Mouse (Mus musculus): ENCODE results near the gene Tll2. TPM values are rescaled to one million over a fixed set of nuclear protein-coding genes. Genes with fewer than 3 reads are reported as not detected.
A peak's percentile ranks its signal among the peaks of the same experiment; 100 is the strongest.

The Tll2 gene
- total RNA-seq, 2 experiments from 2014 or later, result 0.54 to 0.61 TPM

DNA sequence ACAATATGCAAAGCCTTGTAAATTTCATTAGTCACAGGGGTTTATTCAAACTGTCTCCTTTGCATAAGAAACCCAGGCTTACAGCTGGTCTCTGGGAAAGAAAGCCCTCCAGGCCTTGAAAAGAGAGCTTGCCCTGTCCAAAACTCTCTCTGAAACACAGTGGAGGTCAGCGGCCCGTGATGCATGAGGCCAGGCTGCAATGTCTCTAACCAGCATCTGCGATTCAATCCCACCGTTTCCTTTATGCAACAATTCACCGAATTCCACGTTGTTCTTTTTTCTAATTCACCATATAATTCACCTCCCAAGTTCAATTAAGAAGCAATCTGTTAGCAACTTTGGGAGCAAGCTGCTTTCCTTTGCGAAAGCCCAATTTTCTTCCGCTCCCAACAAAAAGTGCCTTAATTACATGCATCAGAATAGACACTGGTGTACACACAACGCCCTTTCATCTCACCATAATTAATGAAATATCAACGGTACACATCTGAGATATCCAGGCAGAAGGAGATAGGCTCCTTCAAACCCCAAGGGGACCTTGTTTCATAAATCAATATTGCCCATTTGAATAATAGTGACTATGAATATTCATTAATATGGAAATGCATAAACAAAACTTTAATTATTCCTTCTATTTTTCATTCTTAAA, 42.1 kb downstream of the Tll2 start:
- DNase-seq (ENCODE audit: low spot score in 2 of 2), result no peak

- peak in 1 of 2 experiments; percentile 61 for DNase-seq (ENCODE audit: low spot score in 2 of 2)
Measured at GRCm38 (mm10) chr19:41160388-41160787, 46.2 kb downstream of the Tll2 start.

DNA sequence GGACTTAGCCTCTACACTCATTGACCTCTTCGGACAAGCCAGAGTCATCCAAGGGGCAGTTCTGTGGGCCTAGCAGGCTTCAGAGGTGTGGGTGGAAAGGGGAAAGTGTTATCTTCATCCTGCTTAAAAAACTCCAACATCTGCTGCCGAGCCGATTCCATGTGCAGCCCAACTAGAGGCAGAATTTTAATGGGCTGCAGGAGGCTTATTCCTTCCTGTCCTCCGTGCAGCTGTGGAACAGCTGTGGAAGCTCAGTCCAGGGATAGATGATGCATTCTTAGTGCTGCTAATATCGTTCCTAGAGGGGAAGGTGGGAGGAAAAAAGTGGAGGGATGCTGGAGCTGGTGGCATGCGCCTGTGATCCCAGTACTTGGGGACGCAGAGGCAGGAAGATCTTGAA, 52.0 kb downstream of the Tll2 start:
- no peak for DNase-seq (ENCODE audit: low spot score in 2 of 2)

GRCm38 (mm10) chr19:41152462-41152861, 54.2 kb downstream of the Tll2 start:
- DNase-seq (ENCODE audit: low spot score in 2 of 2), result no peak

DNA sequence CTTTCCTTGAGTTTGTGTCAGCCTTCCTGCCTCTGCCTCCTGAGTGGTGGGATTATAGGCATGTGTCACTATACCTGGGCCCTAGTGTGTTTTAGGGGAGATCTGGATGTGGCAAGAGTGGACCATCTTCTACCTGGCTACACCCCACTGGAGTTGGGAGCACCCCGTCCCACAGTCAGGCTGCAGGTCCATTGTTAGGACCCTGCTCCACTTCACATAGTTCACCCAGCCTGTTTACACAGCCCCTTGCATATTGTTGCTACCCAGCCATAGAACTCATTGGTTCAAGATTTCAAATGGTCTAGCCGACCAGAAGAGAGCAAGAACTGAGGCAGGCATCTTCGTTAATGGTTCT, 54.6 kb downstream of the Tll2 start:
- no peak for DNase-seq (ENCODE audit: low spot score in 2 of 2)

DNA sequence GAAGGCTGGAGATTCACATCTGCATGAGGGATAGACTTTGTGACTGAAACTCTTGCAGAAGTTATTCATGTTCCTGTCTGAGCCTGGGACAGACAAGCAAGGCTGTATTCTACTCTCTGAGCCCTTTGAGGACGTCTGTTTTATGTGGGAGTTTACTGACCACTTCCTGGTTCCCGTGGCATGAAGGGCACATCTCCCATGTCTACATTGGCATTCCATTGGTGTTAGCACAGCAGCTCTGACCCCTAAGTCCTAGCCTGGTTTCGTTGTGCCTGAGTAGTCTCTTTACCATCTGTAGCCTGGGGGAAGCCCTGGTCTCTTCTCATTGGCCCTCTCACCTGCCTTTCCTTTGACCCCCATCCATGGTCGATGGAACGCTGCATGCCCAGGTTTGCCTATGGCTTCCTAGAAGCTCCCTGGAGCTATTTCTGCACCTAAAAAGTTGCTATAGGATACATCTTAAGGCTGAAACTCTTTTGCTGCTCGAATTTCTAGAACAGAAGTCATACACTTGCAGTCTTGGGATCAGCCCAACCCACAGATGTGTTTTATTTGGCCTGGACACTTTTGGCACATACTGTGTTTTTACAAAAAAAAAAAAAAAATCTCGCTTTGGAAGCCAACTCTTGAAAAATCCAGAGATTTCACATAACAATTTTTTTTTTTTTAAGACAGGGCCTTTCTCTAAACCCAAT, 55.2 kb downstream of the Tll2 start:
- no peak for DNase-seq (ENCODE audit: low spot score in 2 of 2)

- DNase-seq (ENCODE audit: low spot score in 2 of 2), result no peak
Measured at GRCm38 (mm10) chr19:41140961-41141360, 65.7 kb downstream of the Tll2 start.

- no peak for DNase-seq (ENCODE audit: low spot score in 2 of 2)
Measured at GRCm38 (mm10) chr19:41139629-41140028, 67.0 kb downstream of the Tll2 start.

DNA sequence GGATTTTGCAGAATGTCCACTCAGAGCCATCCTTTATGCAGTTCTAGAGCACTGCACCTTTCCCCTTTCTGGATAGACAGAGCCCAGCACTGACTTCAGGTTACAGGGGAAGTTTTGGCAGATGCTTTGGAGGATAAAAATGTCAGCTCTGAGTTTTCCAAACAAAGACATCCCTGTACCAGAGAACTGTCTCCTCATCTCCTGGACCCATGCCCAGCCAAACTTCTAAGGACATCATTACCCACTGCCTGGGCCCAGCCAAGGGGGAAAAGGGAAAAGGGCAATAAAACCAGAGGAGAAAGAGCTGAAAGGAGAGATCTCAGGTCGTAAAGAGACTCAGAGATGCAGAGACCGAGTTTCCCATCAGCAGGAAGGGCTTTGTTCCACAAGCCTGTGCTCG, 83.6 kb downstream of the Tll2 start:
- no peak for DNase-seq (ENCODE audit: low spot score in 2 of 2)

DNA sequence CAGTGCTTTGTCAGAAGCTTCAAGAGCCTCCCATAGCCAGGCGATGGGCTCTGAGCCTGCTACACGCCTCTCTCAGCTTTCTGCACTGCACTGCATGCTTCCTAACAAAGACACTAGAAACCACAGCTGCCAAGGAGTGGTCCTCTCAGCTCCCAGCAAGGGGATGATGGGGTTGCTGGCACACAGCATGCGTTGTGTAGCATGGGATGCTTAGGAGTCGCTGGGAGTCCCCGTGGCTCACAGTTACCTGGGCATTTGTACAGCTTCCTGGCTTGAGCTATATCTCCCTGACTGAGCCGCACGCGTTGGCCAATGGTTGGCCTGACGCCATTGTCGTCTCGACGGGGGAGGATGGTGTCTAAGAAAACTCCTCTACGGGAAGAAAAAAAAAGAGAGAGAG, 86.7 kb downstream of the Tll2 start:
- no peak for DNase-seq (ENCODE audit: low spot score in 2 of 2)

DNA sequence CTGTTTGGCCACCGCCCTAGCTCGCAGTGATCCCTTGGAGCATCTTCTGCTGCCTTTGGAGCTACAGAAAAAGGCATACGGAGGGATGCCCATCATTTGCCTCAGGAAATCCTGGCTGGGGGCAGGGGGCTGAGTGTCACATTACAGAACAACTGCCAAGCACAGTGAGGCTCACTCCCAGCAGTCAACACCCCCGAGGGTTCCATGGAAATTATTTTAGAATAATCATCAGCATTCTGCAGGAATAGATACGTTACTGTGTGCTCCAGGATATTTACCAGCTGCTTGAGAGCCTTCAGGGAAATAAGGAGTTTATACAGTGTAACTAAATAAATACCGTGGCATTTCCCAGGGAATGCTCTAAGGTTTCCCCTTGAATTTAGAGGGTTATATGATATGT, 88.3 kb downstream of the Tll2 start:
- no peak for DNase-seq (ENCODE audit: low spot score in 2 of 2)

GRCm38 (mm10) chr19:41117334-41117733, 89.3 kb downstream of the Tll2 start:
- DNase-seq (ENCODE audit: low spot score in 2 of 2), result no peak

DNA sequence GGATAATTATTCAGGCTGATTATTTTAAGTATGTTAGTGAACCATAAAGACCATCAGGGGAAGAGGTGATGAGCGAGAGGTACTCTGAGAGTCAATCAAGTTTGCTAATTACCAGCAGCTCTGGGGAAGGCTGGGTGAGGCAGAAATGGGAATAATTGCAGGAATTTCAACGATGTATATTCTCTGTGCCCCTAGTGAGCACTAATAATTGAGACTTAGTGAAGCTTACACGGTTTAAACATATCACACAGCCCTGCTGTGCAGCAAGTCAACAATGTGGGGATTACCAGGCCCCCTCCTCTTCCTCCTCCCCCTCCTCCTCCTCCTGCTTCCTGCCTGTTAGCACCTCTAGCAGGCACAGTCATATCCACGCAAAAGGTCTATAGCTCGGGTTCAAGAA, 92.0 kb downstream of the Tll2 start:
- no peak for DNase-seq (ENCODE audit: low spot score in 2 of 2)

DNA sequence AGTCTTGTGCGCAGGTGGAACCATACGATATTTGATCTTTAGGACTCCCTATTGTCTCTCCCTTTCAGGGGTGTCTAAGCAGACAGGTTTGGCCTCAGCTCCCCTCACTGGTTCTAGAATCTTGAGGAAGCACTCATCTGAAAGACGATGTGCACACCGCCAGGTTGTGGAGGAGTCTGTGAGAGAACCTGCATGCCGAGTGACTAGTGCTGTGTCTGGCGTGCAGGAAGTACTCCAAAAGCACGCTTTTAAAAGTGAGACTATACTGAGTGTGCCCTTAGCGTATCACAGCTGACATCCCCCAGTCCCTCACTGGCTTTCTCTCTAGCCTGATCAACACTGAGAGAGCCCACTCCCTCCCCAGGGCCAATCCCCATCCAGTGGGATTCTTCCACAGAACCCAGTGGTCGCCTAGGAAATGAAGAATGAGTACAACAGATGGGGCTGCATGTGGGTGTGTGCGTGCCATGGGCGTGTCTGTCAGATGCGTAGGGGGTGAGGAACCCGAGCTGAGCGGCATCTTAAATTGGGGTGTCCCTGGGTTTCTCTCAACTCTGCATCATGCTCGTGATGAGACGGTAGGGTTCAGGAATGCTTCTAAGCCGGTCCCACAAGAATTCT, 92.6 kb downstream of the Tll2 start:
- no peak for DNase-seq (ENCODE audit: low spot score in 2 of 2)

DNA sequence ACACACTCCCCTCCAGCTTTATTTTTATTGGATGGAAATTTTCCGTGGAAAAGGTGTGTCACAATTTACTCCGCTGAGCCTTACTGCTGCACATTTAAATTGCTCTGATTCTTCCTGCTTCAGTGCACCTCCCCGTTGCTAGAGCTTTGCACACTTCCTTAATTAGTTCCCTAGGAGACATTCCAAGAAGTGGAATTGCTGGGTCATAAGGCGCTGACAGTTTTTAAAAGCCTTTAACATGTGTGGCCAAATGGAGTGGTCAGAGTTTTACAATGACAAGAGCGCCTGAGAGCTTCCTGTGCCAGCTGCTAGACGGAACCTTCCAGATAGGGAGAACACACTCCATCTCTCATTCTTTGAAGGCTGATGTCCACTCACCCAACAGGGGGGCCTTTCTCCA, 94.0 kb downstream of the Tll2 start:
- DNase-seq (ENCODE audit: low spot score in 2 of 2), result no peak

- no peak for DNase-seq (ENCODE audit: low spot score in 2 of 2)
Measured at GRCm38 (mm10) chr19:41109991-41110390, 96.6 kb downstream of the Tll2 start.

DNA sequence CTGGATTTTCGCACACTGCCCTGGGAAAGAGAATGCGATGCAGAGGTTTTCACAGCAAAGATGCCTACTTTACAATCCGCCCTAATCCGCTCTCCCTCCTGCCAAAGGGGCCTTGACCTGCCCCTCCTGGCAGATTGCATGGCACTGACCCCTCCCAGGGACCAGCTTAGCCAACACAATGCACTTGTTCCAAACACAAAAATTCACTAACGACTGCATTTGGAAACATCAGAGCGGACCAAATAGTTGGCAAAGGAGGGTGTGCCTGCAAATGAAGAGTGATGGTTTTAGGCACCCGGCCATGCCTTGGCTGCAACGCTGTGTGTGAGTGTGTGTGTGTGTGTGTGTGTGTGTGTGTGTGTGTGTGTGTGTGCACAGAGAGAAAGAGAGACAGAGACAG, 97.1 kb downstream of the Tll2 start:
- DNase-seq (ENCODE audit: low spot score in 2 of 2), result no peak

- DNase-seq (ENCODE audit: low spot score in 2 of 2), result no peak
Measured at GRCm38 (mm10) chr19:41108666-41109065, 98.0 kb downstream of the Tll2 start.

DNA sequence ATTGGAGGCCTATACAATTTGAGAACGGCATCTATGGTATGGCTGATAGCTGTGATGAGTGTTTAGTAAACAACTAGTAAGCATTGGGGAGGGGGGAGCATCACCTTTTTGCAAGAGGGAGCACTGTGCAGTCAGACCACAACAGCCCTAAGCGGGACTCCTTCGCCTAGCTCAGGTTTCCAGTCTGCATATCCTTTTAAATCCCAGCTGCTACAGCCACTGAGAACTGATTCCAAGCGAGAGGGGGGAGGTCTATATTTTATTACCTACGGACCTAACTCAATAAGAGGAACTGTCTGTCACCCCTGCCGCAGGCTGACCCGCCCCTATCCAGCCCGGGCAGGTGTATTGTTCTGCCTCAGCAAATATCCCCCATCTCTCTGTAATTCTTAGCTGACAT, 99.1 kb downstream of the Tll2 start:
- DNase-seq (ENCODE audit: low spot score in 2 of 2), result no peak

- no peak for DNase-seq (ENCODE audit: low spot score in 2 of 2)
Measured at GRCm38 (mm10) chr19:41104922-41105321, 101.7 kb downstream of the Tll2 start.

GRCm38 (mm10) chr19:41101390-41101789, 105.2 kb downstream of the Tll2 start:
- DNase-seq (ENCODE audit: low spot score in 2 of 2), result peak; percentile 32 to 71

DNA sequence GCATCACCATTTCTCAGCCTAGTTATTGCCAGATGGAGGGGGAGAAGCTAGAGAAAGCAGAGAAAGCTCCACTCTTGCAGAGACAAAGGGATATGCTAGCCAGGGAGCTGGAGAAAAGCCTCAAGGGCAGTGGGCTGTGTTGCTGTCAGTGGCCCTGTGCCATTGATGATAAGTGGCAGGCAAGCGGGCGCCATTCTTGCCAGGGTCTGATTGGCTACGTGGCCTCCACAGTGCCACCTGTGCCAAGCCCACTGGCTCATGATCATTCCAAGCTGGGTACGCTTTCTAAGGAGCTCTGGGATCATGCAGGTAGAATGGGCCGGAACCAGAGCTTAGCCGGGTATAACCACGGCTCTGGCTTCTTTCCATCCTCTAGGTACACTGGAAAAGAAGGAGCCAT, 105.8 kb downstream of the Tll2 start:
- no peak for DNase-seq (ENCODE audit: low spot score in 2 of 2)

GRCm38 (mm10) chr19:41097038-41097437, 109.6 kb downstream of the Tll2 start:
- DNase-seq (ENCODE audit: low spot score in 2 of 2), result no peak

Measured in gastrocnemius, postnatal 4 days (tissue).